Mouse (Mus musculus): ENCODE results near the gene Nup153. TPM values are rescaled to one million over a fixed set of nuclear protein-coding genes. Genes with fewer than 3 reads are reported as not detected.

Nup153 gene
- total RNA-seq, 2 experiments from 2014 or later: 48.5 to 60.9 TPM

DNA sequence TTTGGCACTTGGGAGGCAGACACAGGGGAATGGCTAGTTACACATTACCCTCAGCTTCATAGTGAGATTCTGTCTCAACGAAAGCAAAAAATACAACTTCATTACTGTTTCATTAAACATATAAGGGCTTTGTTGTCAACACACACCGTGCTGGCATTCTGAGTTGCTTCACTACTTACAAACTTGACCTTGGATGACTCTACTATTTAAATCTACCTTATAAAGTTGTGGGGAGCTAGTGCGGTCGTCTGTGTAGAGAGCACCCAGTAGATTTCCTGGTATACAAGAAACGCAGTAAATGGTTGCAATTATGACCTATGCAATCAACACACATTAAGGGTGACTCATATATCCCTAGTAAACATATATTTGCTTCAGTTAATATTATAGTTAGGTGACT lies 671 bp upstream of the Nup153 start:
- no peak for DNase-seq

DNA sequence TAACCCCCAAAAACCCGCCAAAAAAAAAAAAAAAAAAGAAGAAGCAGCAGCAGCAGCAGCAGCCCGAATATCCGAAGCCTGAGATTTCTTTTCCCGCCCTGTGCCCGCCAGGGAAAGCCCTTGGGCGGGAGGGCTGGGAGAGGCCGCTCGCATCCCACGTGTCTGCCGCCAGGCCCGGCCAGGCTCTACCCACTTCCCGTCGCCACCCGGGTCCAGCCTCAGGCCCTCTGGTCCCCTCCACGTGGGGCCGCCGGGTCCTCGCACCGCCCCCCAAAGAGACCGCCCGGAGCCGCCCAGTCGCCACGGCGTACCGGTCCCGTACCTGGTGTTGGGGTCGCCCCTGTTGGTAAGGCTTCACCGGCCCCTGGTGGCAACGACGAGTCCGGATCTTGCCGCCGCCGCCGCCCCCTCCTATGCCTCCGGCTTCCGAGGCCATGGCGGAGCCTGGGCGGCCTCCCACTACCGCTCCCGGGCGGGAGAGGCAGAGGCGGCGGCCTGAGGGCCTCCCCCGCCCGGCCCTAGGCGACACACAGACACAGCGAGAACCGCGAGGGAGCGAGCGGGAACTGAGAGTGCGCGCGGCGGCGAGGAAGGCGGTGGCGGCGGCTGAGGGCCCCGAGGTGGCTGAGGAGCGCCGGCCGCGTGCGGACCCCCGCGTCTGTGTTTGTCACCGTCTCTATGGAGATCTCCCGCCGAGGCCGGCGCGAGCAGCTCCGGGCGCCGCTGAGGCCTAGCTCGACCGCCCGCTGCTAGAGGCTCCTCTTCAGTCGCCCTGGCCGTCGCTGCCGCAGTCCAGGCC lies 503 bp downstream of the Nup153 start:
- DNase-seq: peak; percentile 77

DNA sequence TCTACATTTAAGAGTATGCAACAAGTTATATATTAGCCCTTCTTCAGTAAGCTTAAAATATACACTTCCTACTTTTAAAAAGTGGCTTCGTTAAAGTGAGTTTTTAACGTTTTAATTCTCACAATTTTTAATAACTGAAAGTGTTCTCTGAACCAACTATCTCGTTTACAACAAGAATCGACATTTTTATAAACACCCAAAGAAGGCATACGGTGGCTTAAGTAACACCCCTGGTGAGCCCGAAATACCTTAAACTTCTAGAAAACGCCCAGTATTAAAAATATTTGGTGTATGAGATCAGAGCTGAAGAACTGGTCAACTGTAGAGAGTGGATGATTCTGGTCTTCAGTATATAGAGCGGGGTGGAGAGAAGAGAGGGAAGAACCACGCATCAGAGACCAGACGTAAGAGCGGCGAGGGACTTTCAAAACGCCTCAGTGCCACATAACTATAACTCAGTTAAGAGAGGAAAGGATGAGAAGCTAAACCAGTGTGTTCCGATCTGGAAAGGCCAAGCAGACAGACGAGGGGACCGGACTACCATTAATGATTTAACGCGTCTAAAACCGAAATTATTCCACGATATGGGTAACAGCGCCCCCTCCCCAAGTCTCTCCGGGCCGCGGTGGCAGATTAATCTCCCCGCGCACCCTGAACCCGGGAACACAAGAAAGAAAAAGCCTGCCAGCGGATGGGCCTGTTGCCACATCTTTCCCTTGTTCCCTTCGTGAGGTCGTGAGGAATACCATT lies 1.3 kb downstream of the Nup153 start:
- DNase-seq: peak; percentile 37

DNA sequence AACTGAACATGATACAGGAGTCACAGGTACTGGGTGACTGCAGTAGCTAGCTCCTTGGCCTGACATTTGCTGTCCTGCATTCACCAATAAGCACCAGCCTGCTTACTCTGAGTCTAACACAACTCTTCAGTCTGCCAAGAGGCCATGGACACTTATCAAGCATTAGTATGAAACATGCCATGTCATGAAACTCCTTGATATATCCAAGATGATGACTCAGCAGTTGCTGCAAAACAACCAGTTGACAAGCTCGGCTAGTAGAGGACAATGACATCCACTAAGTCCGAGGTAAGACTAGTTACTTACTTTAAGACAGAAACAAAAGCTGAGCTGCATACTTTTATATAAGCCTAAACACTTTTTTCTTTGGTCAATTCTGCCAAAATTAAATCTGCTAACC lies 2.5 kb downstream of the Nup153 start:
- peak; percentile 13 for DNase-seq

DNA sequence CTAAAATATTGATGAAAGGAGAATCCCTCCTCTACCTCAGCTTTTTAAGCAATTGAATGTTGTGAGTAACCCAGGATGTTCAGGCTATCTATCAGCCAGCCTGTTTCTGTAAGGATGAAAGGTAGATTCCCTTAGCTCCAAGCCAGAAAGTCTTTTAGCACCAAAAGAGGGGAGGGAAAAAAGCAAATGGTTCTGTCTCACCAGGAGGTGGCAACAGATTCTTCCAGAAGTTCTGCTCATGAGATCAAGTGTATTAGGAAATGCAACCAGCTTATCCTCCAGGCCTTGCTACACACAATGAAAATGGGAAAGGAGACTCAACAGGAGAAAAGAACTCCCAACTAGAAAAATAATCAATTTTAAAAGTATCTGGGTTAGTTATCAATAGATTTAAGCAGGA lies 3.4 kb downstream of the Nup153 start:
- DNase-seq: peak; percentile 13

DNA sequence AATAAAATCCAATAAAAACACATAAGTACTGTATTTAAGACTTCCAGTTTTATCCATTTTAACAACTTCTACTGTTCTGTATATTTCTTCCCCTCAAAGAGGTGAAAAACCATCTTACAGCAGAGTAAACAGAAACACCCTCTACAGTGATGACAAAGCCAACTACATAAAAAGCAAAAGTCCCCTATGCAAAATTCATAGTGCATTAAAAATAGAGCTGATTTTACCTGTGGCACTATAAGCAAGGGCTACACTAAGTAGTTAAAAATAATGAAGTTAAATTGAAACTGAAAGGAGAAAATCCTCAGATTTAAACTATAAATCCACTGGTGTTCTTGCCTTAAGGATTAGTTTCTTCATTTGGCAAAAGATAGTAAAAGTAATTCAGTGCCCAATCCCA lies 6.7 kb downstream of the Nup153 start:
- no peak for DNase-seq

DNA sequence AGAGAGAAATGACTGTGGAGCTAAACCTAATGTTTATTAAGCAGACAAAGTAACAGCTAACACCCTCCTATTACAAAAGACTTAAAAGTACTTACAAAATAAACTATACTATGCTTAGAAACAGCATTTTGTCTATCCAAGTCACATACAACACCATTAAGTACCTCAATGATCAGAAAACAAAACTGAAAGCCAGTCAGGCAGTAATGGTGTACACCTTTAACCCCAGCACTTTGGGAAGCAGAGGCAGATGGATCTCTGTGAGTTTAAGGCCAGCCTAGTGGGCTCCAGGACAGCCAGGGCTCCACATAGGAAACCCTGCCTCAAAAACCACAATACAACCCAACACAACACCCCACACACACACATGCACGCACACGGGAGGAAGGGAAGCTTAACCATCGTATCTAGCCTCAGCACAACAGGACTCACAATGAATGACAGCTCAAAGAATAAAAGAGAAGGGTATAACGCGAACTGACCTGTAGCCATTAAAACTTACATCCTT lies 8.8 kb downstream of the Nup153 start:
- no peak for DNase-seq

DNA sequence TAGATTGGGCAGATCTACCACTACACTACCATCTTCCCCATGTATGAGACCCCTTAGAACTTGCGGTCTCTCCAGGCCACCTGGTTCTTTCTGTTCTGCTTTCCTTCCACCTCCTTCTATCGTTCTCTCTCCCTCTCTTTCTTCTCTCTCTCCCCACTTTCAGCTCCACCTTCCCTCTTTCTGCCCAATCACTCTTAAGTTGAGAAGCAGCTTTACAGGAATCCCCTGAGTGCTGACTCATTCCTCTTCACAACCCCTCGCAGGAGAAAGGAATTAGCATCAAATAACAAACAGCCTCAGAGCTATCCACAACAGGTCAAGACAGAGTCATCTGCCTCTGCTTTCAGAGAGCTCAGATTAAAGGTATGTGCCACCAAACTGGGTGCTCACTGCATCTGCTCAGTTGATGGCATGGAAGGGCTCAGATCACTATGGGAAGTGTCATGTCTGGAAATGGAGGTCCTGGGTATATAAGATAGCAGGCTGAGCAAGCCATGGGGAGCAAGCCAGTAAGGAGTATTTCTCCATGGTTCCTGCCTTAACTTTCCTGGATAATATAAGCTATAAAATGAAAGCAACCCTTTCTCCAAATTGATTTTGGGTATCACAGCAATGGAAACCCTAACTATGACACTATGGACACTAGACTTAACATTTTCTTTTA lies 11.6 kb downstream of the Nup153 start:
- DNase-seq: no peak

DNA sequence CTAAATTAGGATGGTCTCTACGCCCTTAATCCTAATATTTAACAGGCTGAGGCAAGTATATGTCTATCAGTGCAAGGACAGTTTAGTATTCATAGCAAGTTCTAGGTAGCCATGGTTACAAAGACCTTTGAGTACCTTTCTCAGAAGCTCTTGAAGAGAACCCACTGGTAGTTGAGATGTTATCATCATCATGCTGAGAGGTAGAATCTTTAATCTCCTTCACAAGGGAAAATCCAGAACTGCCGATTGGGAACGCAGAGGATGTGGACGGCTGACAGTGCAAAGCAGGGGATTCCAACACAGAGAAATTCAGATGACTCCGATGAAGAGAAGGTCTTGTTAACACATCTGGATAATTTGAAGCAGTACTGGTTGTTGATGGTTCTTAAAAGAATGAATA lies 14.3 kb downstream of the Nup153 start:
- no peak for DNase-seq

DNA sequence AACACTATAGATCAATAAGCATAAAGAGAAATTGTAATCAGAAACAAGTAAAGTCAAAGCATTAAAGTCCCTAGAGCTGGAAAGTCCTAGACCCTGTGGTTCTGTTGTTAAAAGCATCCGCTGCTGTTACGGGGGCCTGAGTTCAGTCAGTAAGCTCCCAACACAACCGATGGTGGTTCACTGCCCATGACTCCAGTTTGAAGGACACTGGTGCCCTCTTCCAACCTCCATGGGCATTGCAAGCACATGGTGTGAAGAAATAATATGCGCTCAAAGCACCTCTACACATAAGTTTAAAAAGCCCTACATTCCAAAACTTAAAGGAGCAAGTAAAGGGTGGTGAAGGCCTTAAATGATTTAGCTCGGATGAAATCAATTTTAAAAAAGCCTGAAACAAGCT lies 24.6 kb downstream of the Nup153 start:
- peak; percentile 24 for DNase-seq

DNA sequence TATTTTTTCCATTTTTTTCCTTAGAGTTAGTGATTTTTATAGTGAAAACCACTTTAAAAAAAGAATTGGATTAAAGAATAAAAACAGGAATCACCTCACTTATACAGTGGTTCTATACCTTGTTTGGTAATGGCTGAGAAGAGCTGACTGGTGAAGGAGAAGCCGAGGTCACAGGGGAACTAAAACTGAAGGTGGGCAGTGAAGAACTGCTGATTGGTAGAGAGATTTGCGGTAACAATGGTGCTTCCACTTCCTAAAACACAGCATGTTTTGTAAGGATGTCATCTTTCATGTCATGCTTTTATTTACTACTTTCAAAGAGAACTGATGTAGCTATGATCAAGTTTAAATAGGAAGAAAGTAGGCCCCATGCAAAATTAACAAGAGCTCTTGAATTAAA lies 26.3 kb downstream of the Nup153 start:
- no peak for DNase-seq

DNA sequence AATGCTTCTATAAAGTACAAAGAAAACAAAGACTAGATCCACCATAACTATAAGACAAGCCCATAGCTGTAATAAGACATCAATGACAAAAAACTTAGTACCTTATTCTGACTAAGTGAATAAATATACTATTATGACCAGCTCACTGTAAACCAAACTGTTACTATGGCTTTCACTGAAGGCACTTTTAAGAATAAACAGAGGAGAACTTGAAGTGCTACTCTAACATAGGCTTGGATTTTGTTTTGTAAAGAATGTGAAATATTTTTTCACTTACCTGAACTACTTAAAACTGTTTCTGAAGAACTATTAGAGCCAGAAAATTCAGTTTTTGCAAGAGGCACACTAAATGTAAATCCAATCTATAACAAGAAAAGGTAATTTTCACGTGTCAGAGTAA lies 28.4 kb downstream of the Nup153 start:
- DNase-seq: no peak

DNA sequence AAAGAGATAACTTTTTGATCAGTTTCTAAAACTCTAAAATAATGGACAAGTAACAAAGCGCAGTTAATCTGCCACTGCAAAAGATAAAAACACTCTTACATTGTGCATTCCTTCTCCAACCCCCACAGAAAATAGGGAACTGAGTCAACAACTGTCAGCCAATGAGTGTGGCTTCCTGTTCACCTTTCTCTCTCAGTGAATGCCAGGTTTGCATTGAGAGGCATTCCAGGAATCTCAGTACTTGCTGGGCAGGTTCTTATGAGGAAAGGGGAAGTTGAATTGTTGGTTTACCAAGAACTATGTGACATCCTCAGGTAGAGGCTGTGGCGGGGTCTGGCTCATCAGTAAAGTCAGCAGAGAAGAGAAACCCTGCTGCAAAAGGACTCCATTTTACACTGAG lies 31.0 kb downstream of the Nup153 start:
- DNase-seq: no peak

DNA sequence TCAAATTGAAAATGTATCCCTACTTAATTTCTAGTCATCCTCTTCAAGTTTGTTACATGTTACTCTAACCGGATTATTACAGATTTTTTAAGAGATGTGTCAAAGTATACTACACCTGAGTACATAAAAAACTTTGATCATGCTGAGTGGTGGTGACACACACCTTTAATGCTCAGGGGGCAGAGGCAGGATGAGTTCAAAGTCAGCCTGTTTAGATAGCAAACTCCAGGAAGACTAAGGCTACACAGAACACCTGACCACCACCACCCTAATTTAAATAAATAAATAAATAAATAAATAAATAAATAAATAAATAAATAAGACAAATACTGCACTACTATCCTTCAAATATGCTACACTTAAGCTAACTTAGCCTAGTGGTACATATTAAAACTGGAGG lies 31.8 kb downstream of the Nup153 start:
- DNase-seq: no peak

DNA sequence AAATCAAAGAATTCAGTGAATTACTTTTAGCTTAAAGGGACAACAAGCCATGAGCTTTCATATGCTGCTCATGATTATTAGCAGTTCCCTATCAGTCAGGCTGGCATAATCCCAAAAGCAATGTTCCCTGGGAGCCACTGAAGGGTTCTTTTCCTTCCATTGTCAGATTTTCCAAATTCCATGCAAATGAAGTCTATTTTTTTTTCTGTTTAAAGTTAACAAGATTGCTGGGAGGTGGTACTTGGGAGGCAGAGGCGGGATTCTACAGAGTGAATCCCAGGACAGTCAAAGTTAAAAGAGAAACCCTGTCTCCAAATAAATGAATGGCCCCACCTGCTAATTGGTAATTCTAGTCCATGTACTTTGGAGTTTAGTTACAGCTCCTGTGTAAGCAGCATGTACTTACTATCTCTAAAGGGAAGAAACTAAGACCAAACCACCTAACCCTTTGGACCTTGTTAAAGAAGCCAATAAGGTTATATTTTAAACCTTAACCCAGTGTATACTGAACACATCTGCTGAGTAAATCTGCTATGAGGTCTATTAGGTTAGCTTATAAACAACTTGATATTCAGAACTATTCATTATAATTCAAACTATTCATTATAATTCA lies 32.3 kb downstream of the Nup153 start:
- DNase-seq: no peak

DNA sequence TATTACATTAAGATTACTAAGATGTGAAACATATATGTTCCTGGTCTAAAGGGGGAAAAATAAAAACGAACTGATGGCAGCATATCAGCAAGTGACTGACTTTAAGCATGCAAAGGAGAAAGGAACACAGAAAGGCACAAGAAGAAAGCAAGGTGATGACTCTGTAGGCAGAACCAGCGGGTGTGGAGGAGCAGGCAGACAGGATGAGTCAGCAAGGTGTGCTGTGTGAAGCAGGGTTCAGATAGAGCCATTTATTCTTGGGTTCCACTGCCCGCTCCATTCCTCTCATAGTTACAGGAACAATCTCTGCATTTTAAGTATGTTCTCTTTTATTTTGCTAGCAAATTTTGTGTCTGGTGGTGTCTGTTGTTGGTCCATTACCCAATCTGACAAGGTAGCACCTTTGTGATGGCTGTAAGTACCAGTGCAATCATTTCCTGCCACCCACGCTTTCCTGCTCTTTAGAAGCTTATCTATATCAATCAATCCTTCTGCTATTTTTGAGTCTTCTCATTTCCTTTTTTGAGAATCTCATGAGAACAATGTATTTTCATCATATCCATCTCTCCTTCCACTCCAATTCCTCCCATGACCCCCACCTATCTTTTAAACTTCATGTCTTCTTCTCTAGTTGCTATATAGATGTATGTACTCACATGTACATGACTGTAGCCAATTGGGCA lies 37.0 kb downstream of the Nup153 start:
- DNase-seq: no peak

DNA sequence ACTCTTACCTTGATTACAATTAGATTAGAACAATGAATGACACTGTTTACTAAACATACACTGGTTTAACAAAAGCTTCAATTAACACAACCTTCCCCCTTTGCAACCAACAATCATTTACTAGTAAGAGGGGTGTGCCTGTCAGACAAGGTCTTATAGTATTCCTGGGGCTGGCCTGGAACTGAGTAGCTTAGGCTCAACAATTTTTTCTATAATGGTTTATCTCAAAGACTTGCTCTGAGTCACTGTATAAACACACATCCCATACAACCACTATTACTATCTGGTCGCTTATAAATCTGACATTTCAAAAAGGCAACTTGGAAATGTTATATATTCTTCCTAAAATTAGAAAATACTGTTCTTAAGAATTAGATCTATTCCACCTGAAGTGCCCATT lies 44.4 kb downstream of the Nup153 start:
- no peak for DNase-seq

DNA sequence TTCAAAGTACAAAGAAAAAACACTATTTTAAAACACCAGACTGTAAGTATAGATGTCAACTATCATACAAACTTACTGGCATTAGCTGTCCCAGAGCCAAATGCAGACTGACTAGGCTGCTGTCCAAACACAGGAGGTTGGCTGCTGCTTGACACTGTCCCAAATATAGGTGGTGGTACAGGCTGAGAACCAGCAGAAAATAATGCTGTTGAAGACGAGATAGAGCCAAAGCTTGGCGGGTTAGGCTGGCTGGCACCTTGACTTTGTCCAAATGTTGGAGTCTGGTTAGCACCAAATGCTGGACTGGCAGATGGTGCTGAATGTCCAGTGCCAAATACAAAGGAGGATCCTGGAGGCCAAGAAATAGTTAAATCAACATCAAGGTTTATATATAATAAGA lies 44.8 kb downstream of the Nup153 start:
- no peak for DNase-seq

DNA sequence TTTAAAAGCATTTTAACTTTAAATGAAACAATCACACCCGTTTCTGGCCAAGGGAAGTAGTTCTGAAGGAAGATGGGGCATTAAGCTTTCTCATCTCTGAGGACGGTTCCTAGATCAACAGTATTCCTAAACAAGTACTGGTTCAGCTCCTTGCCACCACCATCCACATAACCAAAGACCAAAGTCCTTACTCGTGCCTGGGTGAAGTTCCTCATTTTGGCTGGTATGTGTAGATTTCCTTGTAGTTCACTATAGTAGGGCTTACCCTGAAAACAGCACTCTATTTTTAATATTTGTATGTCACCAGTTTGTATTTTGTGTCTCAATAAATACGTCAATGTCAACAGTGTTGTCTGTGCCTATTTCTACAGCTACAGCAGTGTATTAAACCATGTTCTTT lies 50.0 kb downstream of the Nup153 start:
- DNase-seq: no peak

DNA sequence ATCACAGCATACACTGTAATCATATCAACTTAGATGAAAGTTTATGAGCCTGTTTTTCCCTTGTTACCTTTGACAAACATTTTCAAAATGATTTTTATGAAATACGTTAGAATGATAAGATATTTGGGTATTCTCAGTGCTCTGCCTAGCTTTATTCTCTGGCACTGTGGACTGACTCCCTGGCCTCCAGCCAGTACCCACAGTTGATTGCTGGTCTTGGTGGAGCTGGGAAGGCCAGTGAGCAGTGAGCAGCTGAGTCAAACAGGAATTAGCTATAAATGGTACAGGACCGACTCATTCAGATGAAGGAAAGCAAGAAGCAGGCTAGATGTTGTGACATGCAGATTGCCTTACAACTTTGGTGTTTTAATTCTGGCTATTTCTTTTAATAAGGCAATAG lies 53.1 kb downstream of the Nup153 start:
- DNase-seq: peak; percentile 61

DNA sequence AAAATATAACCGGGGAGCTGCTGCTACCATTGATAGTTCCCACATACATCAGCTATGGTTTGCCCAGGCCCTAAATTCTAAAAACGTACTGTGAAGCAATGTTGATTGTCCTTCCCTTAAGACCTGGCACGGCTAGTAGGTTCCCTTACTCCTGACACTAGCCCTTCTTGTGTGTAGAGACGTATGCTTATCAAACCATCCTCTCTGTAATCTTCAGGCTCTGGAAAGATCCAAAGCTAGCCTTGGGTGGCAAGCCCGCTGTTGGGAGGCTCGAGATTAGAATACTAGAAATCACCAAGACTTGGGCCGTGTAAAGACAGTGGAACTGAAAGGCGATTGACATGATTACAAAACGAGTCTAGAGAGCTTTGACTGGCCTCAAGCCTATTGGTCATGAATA lies 57.2 kb downstream of the Nup153 start:
- DNase-seq: no peak

DNA sequence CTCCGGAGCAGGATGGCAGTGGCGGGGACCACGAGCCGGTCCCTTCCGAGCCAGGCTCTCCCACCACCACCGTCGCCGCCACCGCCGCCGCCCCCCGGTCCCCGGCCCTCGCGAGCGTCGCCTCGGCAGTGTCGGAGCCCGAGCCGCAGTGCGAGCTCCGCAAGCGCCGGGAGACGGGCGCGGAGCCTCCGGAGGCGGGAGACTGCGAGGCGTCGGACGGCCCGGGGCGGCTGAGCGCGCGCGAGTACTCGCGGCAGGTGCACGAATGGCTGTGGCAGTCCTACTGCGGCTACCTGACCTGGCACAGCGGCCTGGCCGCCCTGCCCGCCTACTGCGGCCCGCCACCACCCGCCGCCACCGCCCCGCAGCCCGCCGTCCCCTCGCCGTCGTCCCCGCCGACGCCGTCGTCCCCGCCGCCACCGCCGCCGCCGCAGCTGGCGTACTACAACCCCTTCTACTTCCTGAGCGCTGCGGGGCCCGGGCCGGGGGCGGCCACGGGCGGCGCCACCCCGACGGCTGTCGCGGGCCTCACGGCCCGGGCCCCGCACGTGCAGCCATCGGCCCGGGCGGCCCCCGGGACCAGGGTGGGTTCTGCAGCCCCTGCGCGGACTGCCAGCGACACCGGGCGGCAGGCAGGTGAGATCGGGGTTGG lies 58.0 kb downstream of the Nup153 start:
- DNase-seq: peak; percentile 47

Measured in adrenal gland, postnatal 10 days (tissue).